Mouse (Mus musculus) macrophage (primary cell): ENCODE measurements around the gene Nlgn2. TPM values are rescaled to one million over a fixed set of nuclear protein-coding genes. Genes with fewer than 3 reads are reported as not detected.
A peak's percentile ranks its signal among the peaks of the same experiment; 100 is the strongest.

Experiments
- H3K27ac ChIP-seq: fragments of 350-480 bp; formaldehyde crosslinking; 2 replicates; pipeline ENCODE4 v1.9.0; 2021
- H3K36me3 ChIP-seq: fragments of 350-480 bp; formaldehyde crosslinking; 2 replicates; pipeline ENCODE4 v1.9.0; 2021; ENCODE audit errors: inconsistent target
- H3K4me3 ChIP-seq: fragments of 350-480 bp; formaldehyde crosslinking; 2 replicates; pipeline ENCODE4 v1.9.0; 2021; ENCODE audit errors: inconsistent target
- H3K79me2 ChIP-seq: fragments of 350-480 bp; formaldehyde crosslinking; 2 replicates; pipeline ENCODE4 v1.9.0; 2021; ENCODE audit errors: inconsistent target
- WGBS: methylation state at CpG from one replicate; pipeline ENCODE4 v1.1.7; 2026; ENCODE audit warnings: inconsistent platforms; ENCODE audit not compliant: missing documents; 5-methylcytosine and 5-hydroxymethylcytosine counted together
- polyA plus RNA-seq: library from polyadenylated mRNA; stranded (reverse); fragments of 250-400 nt; gene quantifications from 3 replicates; pipeline ENCODE4 v1.2.4, GENCODE M21; 2018; ENCODE audit warnings: inconsistent platforms
- total RNA-seq, 78 experiments: library from RNA; depleted of rRNA; stranded (reverse); fragments of 250-400 nt; gene quantifications; 1 replicate in 9 of 78; 2 replicates in 24 of 78; 3 replicates in 43 of 78; 4 replicates in 2 of 78; pipeline ENCODE4 v1.2.4; 2018; ENCODE audit warnings: inconsistent platforms in 56 of 78

The Nlgn2 gene
- 10 to 100 TPM in 11 of 26 experiments, 1 to 10 TPM in 15; 3.9 to 23.6 (median 8.2) TPM for total RNA-seq (2018; cell fraction: chromatin; rRNA removed)
- total RNA-seq (2018; cell fraction: cytosol; rRNA removed): 1 to 10 TPM in 16 of 26 experiments, under 1 TPM in 10; 0.59 to 2.6 (median 1.3) TPM
- total RNA-seq (2018; cell fraction: nucleus; rRNA removed): 10 to 100 TPM in 5 of 26 experiments, 1 to 10 TPM in 21; 2.6 to 17.1 (median 6.2) TPM
- polyA plus RNA-seq: 0.80 to 2.1 TPM (median 1.0 TPM) in 3 replicates

DNA sequence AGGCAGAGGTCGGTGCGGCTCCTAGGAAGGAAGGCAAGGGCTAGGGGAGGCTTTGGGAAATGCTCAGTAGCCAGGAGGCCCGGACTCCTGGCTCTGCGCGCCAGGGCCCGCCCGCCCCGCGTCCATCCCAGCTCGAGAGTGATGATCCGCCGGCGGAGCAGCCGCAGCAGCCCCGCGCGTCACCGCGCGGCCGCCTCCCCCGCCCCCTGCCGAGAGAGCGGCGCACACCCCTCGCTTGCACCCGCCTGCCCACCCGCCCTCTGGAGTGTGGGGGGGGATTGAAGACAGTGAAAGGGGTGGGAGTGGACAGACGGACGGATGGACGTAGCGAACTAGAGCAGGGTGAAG lies at the start of gene Nlgn2:
Gene Nlgn2, minus strand, starts transcription at position 181 of the 348 bp plus-strand sequence.
- H3K36me3 ChIP-seq: no peaks in the 10 kb centered on the region
- H3K27ac ChIP-seq: peak within 1 kb of the TSS; percentile 78
- WGBS: 0% methylated on average over 27 of the region's 32 CpGs
- peaks cover 14% of the 10 kb centered on the region for H3K79me2 ChIP-seq
- H3K4me3 ChIP-seq: peak within 1 kb of the TSS; percentile 88

DNA sequence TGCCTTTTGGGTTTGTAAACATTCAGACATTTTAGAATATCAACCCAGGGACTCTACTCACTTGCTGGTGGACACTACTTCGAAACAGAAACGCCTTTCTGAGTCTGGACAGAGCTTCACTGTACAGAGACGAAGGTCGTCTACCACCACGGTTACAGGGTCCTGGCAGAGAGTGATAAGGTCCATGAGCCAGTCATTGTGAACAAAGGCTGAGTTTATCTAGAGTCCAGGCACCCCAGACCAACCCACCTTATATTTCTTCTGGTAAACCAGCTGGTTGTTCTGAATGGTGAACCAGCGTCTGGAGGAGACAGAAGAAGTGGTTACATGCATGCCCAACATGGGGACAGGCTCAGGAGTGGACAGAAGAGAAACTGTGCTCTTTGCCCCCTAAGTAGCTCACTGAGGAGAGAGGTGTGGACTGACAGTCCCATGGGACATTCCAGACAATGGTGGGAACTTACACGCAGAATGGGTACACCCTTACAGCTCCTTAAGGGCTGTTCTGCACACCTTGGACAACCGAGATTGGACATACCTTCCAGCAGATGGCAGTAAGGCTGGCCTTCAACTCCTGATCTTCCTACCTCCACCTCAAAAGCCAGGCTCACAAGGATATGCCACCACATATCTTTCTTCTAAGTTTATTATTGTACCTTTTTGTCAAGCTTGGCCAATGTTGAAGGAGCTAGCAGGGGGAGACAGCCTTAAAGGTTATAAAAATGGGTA lies 49.5 kb upstream of the Nlgn2 start:
- H3K79me2 ChIP-seq: no peaks in the 10 kb centered on the region
- H3K27ac ChIP-seq: no peak overlapping the region
- H3K4me3 ChIP-seq: no peak overlapping the region
- no peaks in the 10 kb centered on the region for H3K36me3 ChIP-seq
- 91% methylated on average over 8 of the region's 8 CpGs for WGBS

DNA sequence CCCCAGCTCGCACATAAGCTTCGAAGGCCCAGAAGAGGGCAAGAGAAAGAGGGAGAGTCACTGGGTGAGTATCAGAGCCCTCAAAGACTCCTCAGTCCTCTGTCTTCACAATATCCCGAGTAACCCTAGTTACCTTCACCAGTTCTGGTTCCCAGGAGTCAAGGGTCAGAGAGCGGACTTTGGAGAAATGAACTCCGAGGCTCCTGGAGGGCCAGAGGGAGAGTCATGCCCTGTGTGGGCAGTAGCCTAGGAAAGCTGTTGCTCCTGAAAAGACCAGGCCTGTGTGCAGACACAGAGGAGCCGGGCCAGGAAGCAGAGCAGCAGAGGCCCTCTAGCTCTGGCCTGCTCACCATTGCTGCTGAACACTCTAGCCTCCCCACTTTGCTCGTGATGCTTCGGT lies 47.1 kb upstream of the Nlgn2 start:
- H3K27ac ChIP-seq: no peak overlapping the region
- peaks cover 9% of the 10 kb centered on the region for H3K79me2 ChIP-seq
- H3K36me3 ChIP-seq: no peaks in the 10 kb centered on the region
- WGBS: 91% methylated on average over 8 of the region's 8 CpGs
- no peak overlapping the region for H3K4me3 ChIP-seq

DNA sequence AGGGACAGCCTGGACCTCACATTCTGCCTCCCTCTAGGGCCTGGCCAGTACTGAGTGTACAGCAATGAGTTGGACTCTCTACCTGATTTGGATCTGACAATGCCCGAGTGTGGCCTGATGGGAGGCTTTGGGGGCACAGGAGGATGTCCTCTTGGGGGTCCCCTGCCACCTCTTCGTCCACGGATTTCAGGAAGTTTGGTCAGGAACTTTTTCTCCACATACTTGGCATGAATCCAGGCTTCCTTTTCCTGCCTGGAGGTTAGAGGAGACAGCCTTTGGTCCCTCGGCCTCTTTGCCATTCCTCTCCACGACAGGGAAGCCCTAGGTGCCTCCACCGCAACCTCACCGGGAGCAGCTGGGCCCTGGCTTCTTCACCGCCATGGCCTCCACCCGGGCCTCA lies 46.7 kb upstream of the Nlgn2 start:
- Histone ChIP-seq H3K36me3 (no peaks in the 10 kb centered on the region), H3K4me3 (no peak overlapping the region), H3K27ac (no peak overlapping the region), H3K79me2 (peaks cover 13% of the 10 kb centered on the region)
- 67% methylated on average over 8 of the region's 9 CpGs for WGBS

DNA sequence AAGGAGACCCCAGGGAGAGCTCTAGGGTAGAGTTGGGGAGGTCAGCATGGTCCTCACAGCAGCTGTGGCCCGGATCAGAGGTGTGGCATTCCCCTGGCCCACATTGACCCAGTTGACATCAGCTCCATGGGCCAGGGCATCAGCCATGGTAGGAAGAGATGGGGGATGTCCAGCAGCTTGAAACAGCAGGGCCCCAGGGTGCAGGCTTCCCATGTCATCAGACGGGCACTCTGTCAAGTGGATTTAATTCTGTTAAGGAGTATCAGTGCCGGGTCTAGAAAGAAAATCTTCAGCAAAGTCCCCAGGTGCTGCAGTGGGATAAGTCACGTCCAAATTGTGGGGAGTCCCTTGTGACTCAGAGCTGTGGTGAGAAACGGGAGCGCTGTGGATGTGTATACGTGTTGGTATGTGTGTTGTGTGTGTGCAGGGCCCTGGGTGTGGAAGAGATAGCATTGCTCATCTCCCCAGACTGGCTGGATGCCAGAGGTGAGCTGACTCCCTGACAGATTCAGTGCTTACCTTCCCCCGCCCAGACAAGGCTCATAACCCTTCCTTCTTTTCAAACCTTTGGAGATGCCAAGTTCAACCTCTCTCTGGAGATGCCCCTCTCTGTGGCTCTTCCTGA lies 46.1 kb upstream of the Nlgn2 start:
- WGBS: 91% methylated on average over 7 of the region's 8 CpGs

GRCm38 (mm10) chr11:69883066-69883465 lies 45.5 kb upstream of the Nlgn2 start:
- no peak overlapping the region for H3K4me3 ChIP-seq
- WGBS: 92% methylated on average over 4 of the region's 4 CpGs
- peaks cover 16% of the 10 kb centered on the region for H3K79me2 ChIP-seq
- no peaks in the 10 kb centered on the region for H3K36me3 ChIP-seq
- H3K27ac ChIP-seq: no peak overlapping the region

More for the DNA sequence above, 46.1 kb upstream of the Nlgn2 start:
- H3K27ac ChIP-seq: no peak overlapping the region
- no peak overlapping the region for H3K4me3 ChIP-seq
- H3K36me3 ChIP-seq: no peaks in the 10 kb centered on the region
- peaks cover 16% of the 10 kb centered on the region for H3K79me2 ChIP-seq

- H3K36me3 ChIP-seq: no peaks in the 10 kb centered on the region
- peak overlapping the region; percentile 69; the same call in 1 of the 2 replicates for H3K4me3 ChIP-seq
- H3K27ac ChIP-seq: no peak overlapping the region
- H3K79me2 ChIP-seq: peaks cover 16% of the 10 kb centered on the region
- WGBS: 83% methylated on average over 20 of the region's 21 CpGs
These were observed 44.4 kb upstream of the Nlgn2 start for GRCm38 (mm10) chr11:69881787-69882670.

- Histone ChIP-seq H3K4me3 (peak within 1 kb of the TSS; percentile 69), H3K36me3 (no peaks in the 10 kb centered on the region), H3K79me2 (peaks cover 16% of the 10 kb centered on the region), H3K27ac (peak within 1 kb of the TSS; percentile 61)
- WGBS: under 1% methylated on average over 46 of the region's 46 CpGs
These were observed 43.4 kb upstream of the Nlgn2 start, which contains the start of gene Kctd11 for GRCm38 (mm10) chr11:69880853-69881603. Kctd11 (minus strand) TSS chr11:69881406.

DNA sequence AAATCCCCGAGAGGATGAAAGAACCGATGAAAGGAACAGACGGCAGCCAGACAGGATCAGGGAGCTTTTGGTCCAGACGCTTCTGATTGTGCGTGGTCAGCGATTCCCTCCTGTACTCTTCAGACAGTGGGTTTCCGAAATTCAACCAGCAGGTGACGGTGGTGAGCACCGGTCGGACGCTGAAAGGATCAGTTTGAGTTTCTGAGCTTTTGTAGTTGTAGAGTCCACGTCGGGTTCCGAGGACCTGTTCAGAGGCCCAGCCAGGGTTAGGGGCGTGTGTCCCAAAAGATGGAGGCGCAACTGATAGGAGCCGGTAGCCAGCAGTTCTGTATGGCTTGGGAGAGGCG lies 42.9 kb upstream of the Nlgn2 start:
- peaks cover 16% of the 10 kb centered on the region for H3K79me2 ChIP-seq
- H3K27ac ChIP-seq: peak overlapping the region; percentile 61
- 0% methylated on average over 18 of the region's 18 CpGs for WGBS
- peak overlapping the region; percentile 69 for H3K4me3 ChIP-seq
- H3K36me3 ChIP-seq: no peaks in the 10 kb centered on the region

DNA sequence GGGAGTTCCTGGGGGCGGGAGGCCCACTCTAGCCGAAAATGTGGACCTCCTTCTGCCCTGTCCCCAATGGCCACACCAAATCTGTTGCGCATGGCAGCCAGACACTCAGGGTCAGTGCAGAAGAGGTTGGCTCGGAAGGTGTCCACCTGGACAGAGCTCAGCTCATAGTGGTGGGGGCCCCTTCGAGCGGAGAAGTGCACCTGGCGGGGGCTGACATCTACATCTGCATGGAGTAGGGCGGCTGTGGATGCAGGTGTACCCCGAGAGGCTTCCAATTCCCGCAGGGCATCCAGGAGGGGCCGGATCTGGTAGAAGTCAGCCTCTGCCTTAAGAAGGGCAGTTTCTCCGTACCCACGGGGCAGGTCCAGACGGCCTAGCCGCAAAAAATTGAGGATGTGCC lies 42.1 kb upstream of the Nlgn2 start:
- Histone ChIP-seq H3K36me3 (no peaks in the 10 kb centered on the region), H3K27ac (no peak overlapping the region), H3K4me3 (no peak overlapping the region), H3K79me2 (peaks cover 16% of the 10 kb centered on the region)
- WGBS: 91% methylated on average over 14 of the region's 15 CpGs

GRCm38 (mm10) chr11:69878952-69879351 lies 41.4 kb upstream of the Nlgn2 start:
- H3K27ac ChIP-seq: no peak overlapping the region
- no peaks in the 10 kb centered on the region for H3K36me3 ChIP-seq
- H3K79me2 ChIP-seq: peaks cover 16% of the 10 kb centered on the region
- 96% methylated on average over 6 of the region's 6 CpGs for WGBS
- no peak overlapping the region for H3K4me3 ChIP-seq

- Histone ChIP-seq H3K27ac (no peak overlapping the region), H3K4me3 (no peak overlapping the region), H3K79me2 (peaks cover 16% of the 10 kb centered on the region), H3K36me3 (no peaks in the 10 kb centered on the region)
- 85% methylated on average over 1 of the region's 3 CpGs for WGBS
These were observed 40.8 kb upstream of the Nlgn2 start for GRCm38 (mm10) chr11:69878399-69878798.

GRCm38 (mm10) chr11:69877878-69878277 lies 40.3 kb upstream of the Nlgn2 start, which contains the start of gene Tmem95:
Tmem95 (minus strand) TSS chr11:69878018.
- Histone ChIP-seq H3K27ac (no peak within 1 kb of the TSS), H3K36me3 (no peaks in the 10 kb centered on the region), H3K4me3 (no peak within 1 kb of the TSS), H3K79me2 (peaks cover 16% of the 10 kb centered on the region)
- 90% methylated on average over 11 of the region's 11 CpGs for WGBS

GRCm38 (mm10) chr11:69876867-69877266 lies 39.3 kb upstream of the Nlgn2 start:
- H3K36me3 ChIP-seq: no peaks in the 10 kb centered on the region
- H3K27ac ChIP-seq: no peak overlapping the region
- H3K4me3 ChIP-seq: no peak overlapping the region
- H3K79me2 ChIP-seq: peaks cover 16% of the 10 kb centered on the region
- 10% methylated on average over 12 of the region's 12 CpGs for WGBS
